Mouse (Mus musculus) ES-E14 (cell line): ENCODE results near the gene Ryr1. TPM values are rescaled to one million over a fixed set of nuclear protein-coding genes. Genes with fewer than 3 reads are reported as not detected.
"Not testable (repeated sequence)": the region's sequence is repeated elsewhere in the genome, so short reads cannot be mapped to it uniquely, and the experiment has no call there.

ENCODE experiments used
- DNase-seq: peaks from one replicate; pipeline ENCODE4 v3.0.0-alpha.2; 2013; ENCODE audit warnings: low read depth, low spot score
- H3K27ac ChIP-seq: 2 replicates; pipeline ENCODE4 v1.5.1; 2012; ENCODE audit warnings: low read depth, mild to moderate bottlenecking, low read length, moderate library complexity, mixed read lengths; ENCODE audit not compliant: poor library complexity, insufficient read depth, severe bottlenecking
- H3K36me3 ChIP-seq: 2 replicates; pipeline ENCODE4 v1.6.1; 2012; ENCODE audit warnings: mild to moderate bottlenecking, low read length, moderate library complexity, mixed read lengths; ENCODE audit not compliant: control insufficient read depth, poor library complexity, insufficient read depth, severe bottlenecking
- H3K4me1 ChIP-seq, 2 experiments: fragments of 150-350 bp in 1 of 2; sonication (generic) in 1 of 2; 2 replicates each; pipeline ENCODE4 v1.6.1; 2012; ENCODE audit warnings: low read length in 2 of 2, mild to moderate bottlenecking in 1 of 2, mixed read lengths in 1 of 2; ENCODE audit not compliant: control insufficient read depth in 2 of 2, insufficient read depth in 2 of 2, poor library complexity in 1 of 2
- H3K4me3 ChIP-seq, 2 experiments: fragments of 150-350 bp in 1 of 2; sonication (generic) in 1 of 2; 2 replicates each; pipeline ENCODE4 v1.5.1; 2012; ENCODE audit warnings: low read length in 2 of 2, low read depth in 1 of 2, mild to moderate bottlenecking in 1 of 2, mixed read lengths in 1 of 2; ENCODE audit not compliant: insufficient read depth in 1 of 2, poor library complexity in 1 of 2, severe bottlenecking in 1 of 2
- H3K9ac ChIP-seq: 2 replicates; pipeline ENCODE4 v1.6.1; 2012; ENCODE audit warnings: low read depth, mild to moderate bottlenecking, low read length, mixed read lengths; ENCODE audit not compliant: poor library complexity, insufficient read depth, severe bottlenecking
- H3K9me3 ChIP-seq: fragments of 150-350 bp; sonication (generic); 2 replicates; pipeline ENCODE4 v1.6.1; 2012; ENCODE audit warnings: low read depth, mild to moderate bottlenecking, low read length; ENCODE audit not compliant: control insufficient read depth, insufficient read depth
- CHD2 ChIP-seq: IDR thresholded peaks from 2 replicates; pipeline ENCODE4 v1.6.1; 2014; ENCODE audit warnings: mild to moderate bottlenecking, low read depth, low read length, inconsistent platforms
- HCFC1 ChIP-seq: IDR thresholded peaks from 2 replicates; pipeline ENCODE4 v1.6.1; 2012; ENCODE audit warnings: low read length, inconsistent platforms, borderline replicate concordance; ENCODE audit not compliant: insufficient read depth
- MAFK ChIP-seq: IDR thresholded peaks from 2 replicates; pipeline ENCODE4 v1.6.1; 2014; ENCODE audit warnings: mild to moderate bottlenecking, low read depth, low read length, inconsistent platforms; ENCODE audit not compliant: insufficient read depth
- ZC3H11A ChIP-seq: IDR thresholded peaks from 2 replicates; pipeline ENCODE4 v1.6.1; 2012; ENCODE audit warnings: low read depth, mild to moderate bottlenecking, inconsistent platforms, low read length, borderline replicate concordance
- ZNF384 ChIP-seq: IDR thresholded peaks from 2 replicates; pipeline ENCODE4 v1.6.1; 2012; ENCODE audit warnings: low read depth, low read length, inconsistent platforms
- in situ Hi-C, 2 experiments: fragments of 600-800 bp; cut with MboI; formaldehyde crosslinking; loops; one replicate each; pipeline ENCODE4 v1.15.1; 2025; ENCODE audit warnings: low sequenced_read_pairs in 2 of 2, inconsistent platforms in 1 of 2; ENCODE audit not compliant: unreplicated experiment in 2 of 2
- total RNA-seq: library from RNA; depleted of rRNA; stranded (reverse); fragments of 300-350 nt; gene quantifications from 2 replicates; pipeline ENCODE4 v1.2.3, GENCODE M21; 2012

Gene Ryr1
- total RNA-seq, 1 experiment, result 5.1 TPM

DNA sequence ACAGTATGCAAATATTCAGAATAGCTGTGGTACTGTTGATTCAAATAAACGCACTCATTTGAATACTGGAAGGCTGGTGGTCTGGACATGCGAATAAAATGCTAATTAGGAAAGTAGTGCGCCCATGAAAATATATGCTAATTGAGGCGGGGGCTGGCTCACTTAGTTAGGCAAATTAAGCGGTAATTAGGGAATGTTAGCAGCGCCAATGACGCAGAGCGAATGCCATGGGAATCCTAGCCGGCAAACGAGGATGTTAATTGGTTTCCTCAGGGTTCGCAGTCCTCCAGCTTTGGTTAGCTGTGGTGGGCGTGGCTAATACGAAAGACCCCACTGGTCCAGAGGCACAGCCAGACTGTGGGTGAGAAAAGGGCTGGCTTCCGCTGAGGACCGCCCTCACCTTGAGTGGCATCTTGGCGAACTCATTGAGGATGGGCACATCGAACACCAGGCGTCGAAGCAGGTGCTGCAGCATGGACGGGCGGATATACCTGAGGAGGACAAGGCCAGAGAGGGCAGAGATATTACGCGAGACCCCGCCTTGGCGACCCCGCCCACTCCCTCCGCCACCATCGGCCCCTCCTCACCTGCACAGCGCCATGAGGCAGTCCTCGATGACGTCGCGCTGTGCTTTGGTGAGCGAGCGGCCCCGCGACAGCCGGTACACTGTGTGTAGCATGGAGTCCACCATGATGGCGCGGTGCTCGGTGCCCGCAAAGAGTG is 53.6 kb downstream of the Ryr1 start:
- no peak for DNase-seq
- in situ Hi-C loops, result no loop called here
- peaks cover 7% of the 10 kb centered on the region; the same call in 1 of the 2 replicates for H3K36me3 ChIP-seq
- H3K9me3 ChIP-seq, result no peaks in the 10 kb centered on the region
- no peak overlapping the region for H3K9ac ChIP-seq
- peaks cover 0 to 15% of the 10 kb centered on the region in 2 experiments; a peak in 2 of 4 replicates for H3K4me1 ChIP-seq
- TF ChIP-seq ZNF384 (no peak), MAFK (no peak), ZC3H11A (no peak), HCFC1 (no peak), CHD2 (no peak)
- H3K27ac ChIP-seq, result no peak overlapping the region
- peak overlapping the region; percentile 50 to 52; a peak in 3 of 4 replicates for H3K4me3 ChIP-seq

DNA sequence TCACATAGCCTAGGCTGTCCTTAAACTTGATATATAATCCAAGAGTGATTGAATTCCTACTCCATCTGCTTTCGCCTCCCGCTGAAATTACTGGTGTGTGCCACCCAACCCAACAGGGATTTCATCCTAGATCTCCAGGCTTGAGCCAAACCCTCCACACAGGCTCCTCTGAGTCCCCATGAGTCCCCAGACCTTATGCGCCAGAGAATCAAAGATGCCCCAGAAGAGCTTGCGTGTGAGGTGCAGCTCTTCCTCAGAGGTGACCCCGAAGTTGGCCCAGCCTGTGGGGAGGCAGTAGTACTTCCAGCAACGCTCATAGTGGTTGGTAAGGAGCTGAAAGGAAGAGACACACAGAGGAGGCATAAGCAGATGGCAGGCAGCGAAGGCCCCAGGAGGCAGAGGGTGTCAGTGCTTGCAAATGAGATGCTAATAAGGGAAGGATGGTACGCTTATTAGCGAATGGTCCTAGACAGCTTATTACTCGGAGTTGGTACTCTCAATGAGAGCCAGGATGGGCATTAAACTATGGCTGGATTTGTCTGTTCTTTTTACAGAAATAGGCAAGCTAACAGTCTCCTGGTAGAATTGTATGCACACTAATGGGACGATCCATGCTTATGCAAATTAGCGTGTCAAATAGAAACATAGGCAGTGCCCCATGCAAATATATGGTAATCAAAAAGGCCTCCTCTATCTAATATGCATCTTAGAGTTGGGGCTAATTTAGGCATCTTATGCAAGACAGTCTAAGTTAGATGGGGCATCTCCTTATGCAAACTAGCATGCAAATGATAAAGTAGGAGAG is 54.4 kb downstream of the Ryr1 start:
- Histone ChIP-seq H3K27ac (no peak overlapping the region), H3K9ac (no peak overlapping the region), H3K4me3 (no peak overlapping the region), H3K36me3 (peaks cover 7% of the 10 kb centered on the region; the same call in 1 of the 2 replicates), H3K9me3 (no peaks in the 10 kb centered on the region), H3K4me1 (peaks cover 0 to 12% of the 10 kb centered on the region in 2 experiments; a peak in 2 of 4 replicates)
- no peak for DNase-seq
- no peak for TF ChIP-seq ZNF384
- in situ Hi-C loops, result no loop called here

DNA sequence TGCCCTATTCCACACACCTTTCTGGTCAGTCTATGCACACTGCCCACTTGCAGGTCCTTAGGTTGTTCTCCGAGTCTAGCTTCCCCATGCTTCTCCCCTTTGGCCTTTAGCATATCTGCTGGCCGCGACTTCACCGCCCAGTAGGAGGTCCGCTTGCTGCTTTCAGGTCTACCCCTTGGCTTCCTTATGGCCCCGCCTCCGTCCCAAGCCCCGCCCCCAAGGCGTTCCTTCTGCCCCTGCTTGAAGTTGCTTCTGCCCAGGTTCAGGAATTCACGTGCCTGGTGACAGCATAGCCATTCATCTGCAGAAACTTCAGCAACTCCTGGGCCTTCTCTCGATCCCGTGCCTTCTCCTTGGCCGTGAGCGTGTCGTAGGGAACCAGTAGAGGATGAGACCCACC is 57.2 kb downstream of the Ryr1 start:
- peak; percentile 90 for DNase-seq
- peak overlapping the region in 1 of 2 experiments; percentile 37; a peak in 2 of 4 replicates for H3K4me3 ChIP-seq
- H3K9me3 ChIP-seq, result no peaks in the 10 kb centered on the region
- H3K36me3 ChIP-seq, result peaks cover 7% of the 10 kb centered on the region; the same call in 1 of the 2 replicates
- H3K27ac ChIP-seq, result no peak overlapping the region
- H3K9ac ChIP-seq, result no peak overlapping the region
- TF ChIP-seq ZNF384, result no peak
- no peak for TF ChIP-seq MAFK
- TF ChIP-seq ZC3H11A, result no peak
- no peak for TF ChIP-seq HCFC1
- TF ChIP-seq CHD2, result no peak
- in situ Hi-C loops, result no loop called here
- H3K4me1 ChIP-seq, result peaks cover 0 to 15% of the 10 kb centered on the region in 2 experiments; a peak in 2 of 4 replicates

DNA sequence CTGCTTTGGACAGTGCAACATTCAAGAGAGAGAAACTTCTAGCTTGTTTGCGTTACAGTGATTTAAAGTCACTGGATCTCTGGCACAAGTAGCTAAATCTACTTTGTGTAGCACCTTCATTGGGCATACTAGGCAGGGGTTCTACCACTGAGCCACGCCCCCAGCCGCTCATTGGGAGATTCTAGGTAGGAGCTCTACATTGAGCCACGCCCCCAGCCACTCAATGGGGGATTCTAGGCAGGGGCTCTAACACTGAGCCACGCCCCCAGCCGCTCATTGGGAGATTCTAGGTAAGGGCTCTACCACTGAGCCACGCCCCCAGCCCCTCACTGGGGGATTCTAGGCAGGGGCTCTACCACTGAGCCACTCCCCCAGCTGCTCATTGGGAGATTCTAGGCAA is 61.5 kb downstream of the Ryr1 start:
- H3K9ac ChIP-seq, H3K27ac ChIP-seq, H3K4me3 ChIP-seq, in situ Hi-C loops, H3K9me3 ChIP-seq, DNase-seq: not testable (repeated sequence)
- Histone ChIP-seq H3K4me1 (peaks cover 0 to 14% of the 10 kb centered on the region in 2 experiments; a peak in 2 of 4 replicates), H3K36me3 (peaks cover 10% of the 10 kb centered on the region; the same call in 1 of the 2 replicates)
